Mouse (Mus musculus): ENCODE data around the gene Nkd2. TPM values are rescaled to one million over a fixed set of nuclear protein-coding genes. Genes with fewer than 3 reads are reported as not detected.

Nkd2 gene
- 3.0 and 3.6 TPM in 2 replicates for polyA plus RNA-seq (2015; fragmentation: Nextera tagmentation; extraction: Ambion mirVana)

DNA sequence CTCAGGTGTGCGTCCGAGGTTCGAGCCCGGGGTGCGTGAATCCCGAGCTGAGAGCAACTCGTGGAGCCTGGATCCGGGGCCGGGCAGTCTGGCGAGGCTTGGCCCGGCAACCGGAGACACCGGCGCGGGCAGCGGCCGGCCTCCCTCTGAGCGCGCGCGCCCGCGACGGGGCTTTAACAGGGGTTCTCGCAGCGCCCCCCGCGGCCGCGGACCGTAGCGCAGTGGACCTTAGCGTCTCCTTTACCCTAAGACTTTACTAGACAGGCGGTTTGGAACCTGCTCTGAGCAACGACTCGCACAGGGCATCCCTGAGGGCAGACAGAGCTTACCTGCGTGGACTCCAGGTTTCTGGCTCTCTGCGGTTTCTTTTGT is at the start of gene Nkd2:
Gene Nkd2 (minus strand): TSS at position 167 of the 372 bp plus-strand sequence.
- H3K4me1 ChIP-seq (replicated peaks), result peaks cover 13% of the 10 kb centered on the region
- peak within 1 kb of the TSS; percentile 65 for H3K4me3 ChIP-seq
- no peak within 1 kb of the TSS for H3K27ac ChIP-seq
- peaks cover 36% of the 10 kb centered on the region for H3K27me3 ChIP-seq
- no peaks in the 10 kb centered on the region for H3K36me3 ChIP-seq
- H3K9ac ChIP-seq, result peak within 1 kb of the TSS; percentile 63
- under 1% methylated on average over 38 of the region's 38 CpGs for WGBS
- peak within 1 kb of the TSS; percentile 97 for H3K4me2 ChIP-seq
- no peaks in the 10 kb centered on the region for H3K9me3 ChIP-seq (replicated peaks)
- ATAC-seq (replicated peaks; ENCODE audit: insufficient number of reproducible peaks, insufficient read depth, low FRiP score, low read depth), result peak; percentile 53

DNA sequence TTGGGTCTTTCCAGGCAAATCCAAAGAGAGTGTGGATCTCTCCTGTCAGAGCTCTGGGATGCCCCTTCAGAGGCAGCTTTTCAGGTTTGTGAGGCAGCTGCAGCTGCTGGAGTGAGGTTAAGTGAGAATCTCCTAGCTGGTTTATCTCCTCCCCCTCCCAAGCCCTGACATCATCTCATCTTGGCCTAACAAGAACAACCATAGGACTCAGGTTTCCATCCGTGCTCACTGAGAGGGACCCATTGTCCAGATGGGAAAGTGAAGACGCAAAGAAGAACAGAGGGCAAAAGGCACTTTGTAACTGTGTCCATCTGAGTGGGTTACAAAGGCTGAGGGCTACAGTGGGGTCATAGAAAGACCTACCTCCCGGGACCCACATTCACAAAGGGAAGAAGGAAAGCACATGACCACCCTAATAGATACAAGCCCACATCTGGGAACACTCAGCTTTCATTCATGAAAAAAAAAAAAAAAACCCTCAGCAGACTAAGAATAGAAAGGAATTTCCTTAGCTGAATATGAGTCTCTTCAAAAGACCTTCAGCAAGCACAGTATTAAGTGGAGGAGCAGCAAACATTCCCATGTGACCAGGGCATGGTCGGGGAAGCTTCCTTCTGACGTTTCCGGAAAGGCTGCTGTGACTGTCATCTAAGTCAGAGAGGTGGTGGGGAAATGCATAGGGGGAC is 45.2 kb upstream of the Nkd2 start:
- Histone ChIP-seq H3K4me3 (no peak overlapping the region), H3K4me2 (no peak overlapping the region), H3K4me1 (replicated peaks) (peaks cover 10% of the 10 kb centered on the region), H3K9me3 (replicated peaks) (no peaks in the 10 kb centered on the region), H3K27me3 (no peaks in the 10 kb centered on the region), H3K27ac (no peak overlapping the region), H3K9ac (no peak overlapping the region), H3K36me3 (no peaks in the 10 kb centered on the region)
- 23% methylated on average over 6 of the region's 6 CpGs for WGBS
- peak; percentile 39 for ATAC-seq (replicated peaks; ENCODE audit: insufficient number of reproducible peaks, insufficient read depth, low FRiP score, low read depth)

DNA sequence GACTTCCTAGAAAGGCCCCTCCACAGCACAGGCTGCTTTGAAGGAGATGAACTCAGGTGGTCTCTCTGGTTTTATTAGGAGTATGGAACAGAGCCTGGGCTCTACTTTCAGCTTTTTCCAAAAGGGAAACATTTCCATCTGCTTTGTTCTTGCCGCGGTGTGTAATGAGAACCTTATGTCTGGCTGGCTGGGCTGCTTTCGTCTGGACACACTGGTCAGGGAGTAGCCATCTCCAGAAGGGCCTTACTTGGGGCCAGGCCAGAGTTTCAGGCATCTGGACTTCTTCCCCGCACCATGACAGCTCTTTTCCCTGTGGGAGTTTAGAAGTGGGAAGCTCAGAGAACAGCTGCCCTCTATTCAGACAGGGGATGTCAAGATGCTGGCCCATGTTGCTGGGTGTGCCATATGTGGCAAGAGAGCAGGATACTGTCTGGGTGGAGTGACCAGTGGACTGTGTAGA is 40.0 kb upstream of the Nkd2 start:
- H3K27ac ChIP-seq, result no peak overlapping the region
- no peaks in the 10 kb centered on the region for H3K27me3 ChIP-seq
- H3K9ac ChIP-seq, result no peak overlapping the region
- 30% methylated on average over 4 of the region's 4 CpGs for WGBS
- no peaks in the 10 kb centered on the region for H3K36me3 ChIP-seq
- H3K4me1 ChIP-seq (replicated peaks), result peaks cover 20% of the 10 kb centered on the region
- H3K4me3 ChIP-seq, result no peak overlapping the region
- ATAC-seq (replicated peaks; ENCODE audit: insufficient number of reproducible peaks, insufficient read depth, low FRiP score, low read depth), result peak; percentile 56
- no peak overlapping the region for H3K4me2 ChIP-seq
- H3K9me3 ChIP-seq (replicated peaks), result no peaks in the 10 kb centered on the region

DNA sequence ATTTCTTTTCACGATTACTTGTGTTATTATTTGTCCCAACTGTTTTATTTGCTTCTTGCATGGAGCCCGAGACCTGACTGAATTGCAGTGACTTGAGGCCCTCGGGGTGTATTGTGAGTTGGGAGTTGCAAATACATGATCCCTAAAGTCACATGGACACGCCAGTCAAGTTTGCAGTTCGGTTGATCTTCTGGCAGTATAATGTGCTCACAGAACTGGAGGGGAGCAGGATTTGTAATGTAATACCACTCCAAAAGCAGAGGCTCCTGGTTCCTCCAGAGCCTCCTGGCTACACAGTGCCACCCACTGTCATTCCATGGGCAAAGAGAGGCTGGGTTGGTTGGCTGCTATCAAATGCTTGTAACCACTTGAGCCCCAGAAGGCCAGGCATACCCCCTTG is 39.2 kb upstream of the Nkd2 start:
- H3K4me3 ChIP-seq, result no peak overlapping the region
- H3K9me3 ChIP-seq (replicated peaks), result no peaks in the 10 kb centered on the region
- H3K4me2 ChIP-seq, result no peak overlapping the region
- no peaks in the 10 kb centered on the region for H3K27me3 ChIP-seq
- WGBS, result 79% methylated on average over 5 of the region's 5 CpGs
- H3K4me1 ChIP-seq (replicated peaks), result peaks cover 18% of the 10 kb centered on the region
- no peak overlapping the region for H3K27ac ChIP-seq
- no peak overlapping the region for H3K9ac ChIP-seq
- H3K36me3 ChIP-seq, result no peaks in the 10 kb centered on the region
- no peak for ATAC-seq (replicated peaks; ENCODE audit: insufficient number of reproducible peaks, insufficient read depth, low FRiP score, low read depth)

DNA sequence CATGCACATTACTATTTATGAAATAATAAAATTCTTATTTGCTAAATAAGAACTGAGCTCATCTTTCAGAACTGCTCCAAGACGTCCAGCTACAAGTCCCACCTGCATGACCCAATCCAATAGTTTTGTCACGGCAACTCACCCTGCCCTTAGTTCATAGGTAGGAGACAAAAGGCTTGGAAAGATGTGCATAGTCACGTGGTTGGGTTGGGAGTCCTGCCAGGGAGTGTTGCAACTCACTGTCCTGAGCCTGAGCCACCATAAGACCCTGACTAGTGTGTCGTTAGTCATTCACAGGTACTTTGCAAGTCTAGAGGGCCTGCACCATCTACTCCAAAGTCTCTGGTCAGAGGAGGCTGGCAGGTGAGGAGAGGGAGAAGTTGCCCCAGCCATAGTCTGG is 38.6 kb upstream of the Nkd2 start:
- Histone ChIP-seq H3K4me3 (no peak overlapping the region), H3K9me3 (replicated peaks) (no peaks in the 10 kb centered on the region), H3K27me3 (no peaks in the 10 kb centered on the region), H3K27ac (no peak overlapping the region), H3K4me2 (no peak overlapping the region), H3K4me1 (replicated peaks) (peaks cover 18% of the 10 kb centered on the region), H3K36me3 (no peaks in the 10 kb centered on the region), H3K9ac (no peak overlapping the region)
- WGBS, result 59% methylated on average over 4 of the region's 4 CpGs
- no peak for ATAC-seq (replicated peaks; ENCODE audit: insufficient number of reproducible peaks, insufficient read depth, low FRiP score, low read depth)

DNA sequence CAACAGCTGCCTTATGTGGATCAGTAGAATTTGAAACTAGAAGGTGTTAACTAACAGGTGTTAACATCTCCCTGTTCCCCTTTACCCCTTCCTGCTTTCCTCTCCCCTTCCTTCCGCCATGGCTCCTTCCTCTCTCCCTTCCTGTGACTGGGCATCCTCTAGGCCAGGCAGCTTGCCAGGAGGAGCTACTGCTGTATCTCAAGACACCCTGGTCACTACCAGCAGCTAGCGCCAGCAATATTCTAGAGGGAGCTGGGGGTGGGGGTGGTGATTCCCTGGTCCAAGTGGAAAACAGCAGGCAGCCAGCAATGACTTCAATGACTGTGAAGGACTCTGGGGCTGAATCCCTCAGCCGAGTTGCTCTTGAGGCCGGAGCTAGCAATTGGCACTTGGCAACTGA is 38.2 kb upstream of the Nkd2 start:
- no peaks in the 10 kb centered on the region for H3K9me3 ChIP-seq (replicated peaks)
- peaks cover 18% of the 10 kb centered on the region for H3K4me1 ChIP-seq (replicated peaks)
- no peak overlapping the region for H3K27ac ChIP-seq
- no peak overlapping the region for H3K9ac ChIP-seq
- H3K36me3 ChIP-seq, result no peaks in the 10 kb centered on the region
- H3K4me2 ChIP-seq, result no peak overlapping the region
- no peaks in the 10 kb centered on the region for H3K27me3 ChIP-seq
- no peak overlapping the region for H3K4me3 ChIP-seq
- ATAC-seq (replicated peaks; ENCODE audit: insufficient number of reproducible peaks, insufficient read depth, low FRiP score, low read depth), result no peak
- 51% methylated on average over 4 of the region's 4 CpGs for WGBS

DNA sequence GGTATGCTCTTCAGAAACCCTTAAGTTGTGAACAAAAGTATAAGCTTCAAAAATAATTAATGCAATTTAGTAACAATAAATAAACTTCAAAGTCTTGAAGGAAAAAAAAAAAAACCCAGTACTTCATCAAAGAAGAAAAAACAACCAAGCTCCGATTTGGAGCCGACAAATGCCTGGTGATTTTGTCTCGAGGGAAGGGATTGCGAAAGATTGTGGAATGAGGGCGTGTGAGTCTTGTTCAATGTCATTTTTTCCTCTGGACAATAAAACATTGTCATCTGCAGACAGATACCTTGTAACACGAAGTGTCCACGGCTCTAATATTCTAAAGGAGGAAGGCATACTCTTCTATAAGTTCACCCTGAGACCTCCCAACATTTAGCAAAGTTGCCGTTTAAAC is 33.9 kb upstream of the Nkd2 start:
- H3K4me3 ChIP-seq, result no peak overlapping the region
- peaks cover 9% of the 10 kb centered on the region for H3K4me1 ChIP-seq (replicated peaks)
- no peaks in the 10 kb centered on the region for H3K27me3 ChIP-seq
- ATAC-seq (replicated peaks; ENCODE audit: insufficient number of reproducible peaks, insufficient read depth, low FRiP score, low read depth), result no peak
- no peak overlapping the region for H3K9ac ChIP-seq
- H3K9me3 ChIP-seq (replicated peaks), result no peaks in the 10 kb centered on the region
- no peak overlapping the region for H3K4me2 ChIP-seq
- H3K36me3 ChIP-seq, result no peaks in the 10 kb centered on the region
- H3K27ac ChIP-seq, result no peak overlapping the region
- WGBS, result 69% methylated on average over 8 of the region's 8 CpGs

DNA sequence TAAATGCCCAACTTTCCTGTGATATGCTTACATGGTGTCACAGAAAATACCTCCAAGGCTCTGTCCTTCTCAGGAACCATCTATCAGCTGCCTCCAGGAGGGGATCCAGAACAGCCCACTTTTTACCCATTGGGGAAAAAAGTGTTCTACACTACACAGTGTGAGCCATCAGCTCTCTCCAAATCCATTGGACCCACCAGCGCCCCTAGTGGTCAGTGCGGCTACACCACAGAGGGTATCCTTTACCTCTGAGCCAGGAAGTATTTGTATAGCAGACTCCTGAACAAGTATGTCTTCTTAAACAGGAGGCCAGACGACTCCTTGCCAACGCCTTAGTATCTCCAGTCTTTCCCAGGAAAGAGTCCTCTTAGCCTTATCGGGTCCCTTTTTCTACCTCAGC is 32.4 kb upstream of the Nkd2 start:
- no peaks in the 10 kb centered on the region for H3K4me1 ChIP-seq (replicated peaks)
- H3K4me2 ChIP-seq, result no peak overlapping the region
- H3K4me3 ChIP-seq, result no peak overlapping the region
- no peak overlapping the region for H3K27ac ChIP-seq
- WGBS, result 83% methylated on average over 5 of the region's 5 CpGs
- no peak for ATAC-seq (replicated peaks; ENCODE audit: insufficient number of reproducible peaks, insufficient read depth, low FRiP score, low read depth)
- no peaks in the 10 kb centered on the region for H3K36me3 ChIP-seq
- H3K9ac ChIP-seq, result no peak overlapping the region
- no peaks in the 10 kb centered on the region for H3K9me3 ChIP-seq (replicated peaks)
- no peaks in the 10 kb centered on the region for H3K27me3 ChIP-seq

DNA sequence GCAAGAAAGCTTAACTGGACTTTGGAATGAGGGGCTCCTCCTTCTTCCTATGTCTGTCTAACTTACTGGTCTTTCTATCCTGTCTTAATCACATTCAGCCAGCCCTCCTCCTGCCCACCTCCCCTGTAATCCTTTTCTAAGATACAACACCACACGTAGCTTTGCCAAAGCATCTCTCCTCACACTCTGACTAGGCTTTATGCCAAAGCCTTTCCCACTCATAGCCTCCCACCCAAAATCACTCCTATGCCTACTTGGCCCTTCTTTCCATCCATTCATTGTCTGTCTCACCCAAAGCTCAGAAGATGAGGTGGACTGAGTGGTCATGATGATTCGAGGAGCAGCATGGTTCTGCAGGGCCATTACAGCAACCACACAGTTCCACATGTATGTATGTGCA is 24.7 kb upstream of the Nkd2 start:
- Histone ChIP-seq H3K4me1 (replicated peaks) (no peaks in the 10 kb centered on the region), H3K9ac (no peak overlapping the region), H3K4me2 (no peak overlapping the region), H3K4me3 (no peak overlapping the region), H3K9me3 (replicated peaks) (no peaks in the 10 kb centered on the region), H3K36me3 (no peaks in the 10 kb centered on the region), H3K27me3 (no peaks in the 10 kb centered on the region), H3K27ac (no peak overlapping the region)
- ATAC-seq (replicated peaks; ENCODE audit: insufficient number of reproducible peaks, insufficient read depth, low FRiP score, low read depth), result no peak
- 61% methylated on average over 2 of the region's 2 CpGs for WGBS

DNA sequence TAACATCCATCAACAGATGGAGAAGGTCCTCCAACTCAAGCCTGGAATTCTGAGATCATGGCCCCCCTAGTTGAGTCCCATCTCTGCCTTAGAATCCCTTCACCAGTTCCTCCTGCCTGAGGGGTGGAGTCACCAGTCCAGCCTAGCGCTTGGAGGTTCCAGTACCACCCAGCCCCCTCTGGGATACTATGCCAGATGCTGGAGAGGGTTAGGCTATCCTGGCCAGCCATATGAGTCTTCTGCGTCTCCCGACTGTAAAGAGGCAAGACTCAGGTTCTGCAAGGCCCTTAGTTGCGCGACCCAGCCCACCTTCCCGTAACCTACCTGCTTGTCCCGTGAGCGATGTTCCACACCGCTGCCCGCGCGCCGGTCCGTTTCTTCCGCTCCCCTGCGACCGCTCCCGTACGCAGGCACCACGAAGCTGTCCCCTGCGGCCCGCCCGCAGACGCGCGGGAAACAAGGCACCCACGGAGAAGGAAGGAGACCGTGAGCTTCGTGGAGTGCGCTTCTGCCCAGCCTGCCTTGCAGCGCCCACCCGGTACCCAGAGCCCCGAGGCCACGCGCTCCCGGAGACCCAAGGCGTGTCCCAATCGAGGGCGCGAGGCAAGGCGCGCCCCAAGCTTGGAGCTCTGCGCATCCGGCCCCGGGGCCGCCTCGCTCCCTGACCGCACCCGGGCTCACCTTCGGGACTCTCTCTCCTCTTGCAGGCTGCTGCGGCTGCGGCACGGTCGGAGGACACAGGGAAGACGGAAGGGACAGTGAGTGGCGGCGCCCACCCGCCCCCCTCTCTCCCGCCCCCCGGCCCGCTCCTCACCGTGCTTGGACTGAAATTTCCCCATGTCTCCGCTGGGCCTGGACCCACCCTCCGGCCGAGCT is 604 bp downstream of the Nkd2 start:
- Histone ChIP-seq H3K9ac (peak overlapping the region; percentile 63), H3K27ac (no peak overlapping the region), H3K27me3 (peaks cover 36% of the 10 kb centered on the region), H3K4me3 (peak overlapping the region; percentile 65), H3K36me3 (no peaks in the 10 kb centered on the region), H3K4me1 (replicated peaks) (peaks cover 13% of the 10 kb centered on the region), H3K9me3 (replicated peaks) (no peaks in the 10 kb centered on the region), H3K4me2 (peak overlapping the region; percentile 97)
- 1% methylated on average over 63 of the region's 65 CpGs for WGBS
- peak; percentile 19; the same call in 1 of the 2 replicates for ATAC-seq (replicated peaks; ENCODE audit: insufficient number of reproducible peaks, insufficient read depth, low FRiP score, low read depth)

DNA sequence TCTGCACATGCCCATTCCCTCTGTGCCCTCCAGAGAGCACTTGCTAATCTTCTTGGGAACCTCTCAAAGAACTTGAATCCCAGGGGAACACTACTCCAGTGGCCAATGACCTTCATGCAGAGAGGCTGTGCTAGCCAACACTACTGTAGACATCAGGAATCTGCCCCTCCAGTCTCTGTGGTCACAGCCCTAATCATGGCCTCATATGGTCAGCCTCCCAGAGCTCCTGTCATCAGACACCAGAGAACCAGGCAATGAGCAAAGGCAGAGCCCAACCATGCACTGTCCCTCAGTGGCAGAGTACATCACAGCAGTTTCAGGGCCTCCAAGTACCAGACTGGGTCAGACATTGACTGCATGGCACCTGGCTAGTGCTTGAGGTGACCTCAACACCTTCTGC is 4.7 kb downstream of the Nkd2 start:
- no peak overlapping the region for H3K4me3 ChIP-seq
- ATAC-seq (replicated peaks; ENCODE audit: insufficient number of reproducible peaks, insufficient read depth, low FRiP score, low read depth), result peak; percentile 80
- no peaks in the 10 kb centered on the region for H3K36me3 ChIP-seq
- H3K27me3 ChIP-seq, result peaks cover 25% of the 10 kb centered on the region
- no peak overlapping the region for H3K9ac ChIP-seq
- H3K4me1 ChIP-seq (replicated peaks), result peaks cover 13% of the 10 kb centered on the region
- H3K4me2 ChIP-seq, result no peak overlapping the region
- H3K9me3 ChIP-seq (replicated peaks), result no peaks in the 10 kb centered on the region
- peak overlapping the region; percentile 55 for H3K27ac ChIP-seq

Measured in heart, embryonic 15.5 days (tissue).